Mouse (Mus musculus) neural tube, embryonic 14.5 days (tissue): ENCODE results near the gene Tsc1. TPM values are rescaled to one million over a fixed set of nuclear protein-coding genes. Genes with fewer than 3 reads are reported as not detected.

Experiments
- ATAC-seq: fragments of 200-750 bp; cut with Nextera tagmentation; 2 replicates; pipeline ENCODE4 v1.8.0; 2017; ENCODE audit warnings: low read depth, mild to moderate bottlenecking, moderate TSS enrichment, moderate library complexity
- H3K27ac ChIP-seq: fragments of 300-500 bp; sonication (generic); 2 replicates; pipeline ENCODE4 v1.5.1; 2014; ENCODE audit warnings: low read depth, mild to moderate bottlenecking, control low read depth, low read length, moderate library complexity, mixed read lengths
- H3K27me3 ChIP-seq: fragments of 300-500 bp; sonication (generic); 2 replicates; pipeline ENCODE4 v1.6.1; 2014; ENCODE audit warnings: low read length; ENCODE audit not compliant: control insufficient read depth, insufficient read depth
- H3K36me3 ChIP-seq: fragments of 300-500 bp; sonication (generic); 2 replicates; pipeline ENCODE4 v1.6.1; 2014; ENCODE audit warnings: low read length, mixed read lengths; ENCODE audit not compliant: control insufficient read depth, insufficient read depth
- H3K4me1 ChIP-seq: fragments of 300-500 bp; sonication (generic); 2 replicates; pipeline ENCODE4 v1.6.1; 2014; ENCODE audit warnings: low read length; ENCODE audit not compliant: control insufficient read depth, insufficient read depth
- H3K4me2 ChIP-seq: fragments of 300-500 bp; sonication (generic); 2 replicates; pipeline ENCODE4 v1.6.1; 2014; ENCODE audit warnings: mild to moderate bottlenecking, low read depth, low read length, control low read depth
- H3K4me3 ChIP-seq: fragments of 300-500 bp; sonication (generic); 2 replicates; pipeline ENCODE4 v1.5.1; 2014; ENCODE audit warnings: low read depth, low read length, control low read depth, mixed read lengths
- H3K9ac ChIP-seq: fragments of 300-500 bp; sonication (generic); replicated peaks from 2 replicates; pipeline ENCODE4 v1.6.1; 2014; ENCODE audit warnings: low read depth, mild to moderate bottlenecking, control low read depth, low read length, mixed read lengths
- H3K9me3 ChIP-seq: fragments of 300-500 bp; sonication (generic); 2 replicates; pipeline ENCODE4 v1.6.1; 2016; ENCODE audit warnings: low read length; ENCODE audit not compliant: control insufficient read depth
- WGBS: fragments of 180-500 bp; shearing (Covaris S2); extraction: QIAGEN DNeasy Blood & Tissue Kit; methylation state at CpG from one replicate; pipeline ENCODE4 v1.1.7; 2014; 5-methylcytosine and 5-hydroxymethylcytosine counted together
- polyA plus RNA-seq: library from polyadenylated mRNA; unstranded; fragments of >200 nt; fragmentation: Nextera tagmentation; extraction: Ambion mirVana; gene quantifications from 2 replicates; pipeline ENCODE4 v1.2.1, GENCODE M21; 2014

Gene Tsc1
- polyA plus RNA-seq, 1 experiment from 2014 or later = 32.2 TPM

- ATAC-seq = no peak
- 85% methylated on average over 8 of the region's 8 CpGs for WGBS
- H3K36me3 ChIP-seq = peaks cover 35% of the 10 kb centered on the region
These were observed 15.2 kb downstream of the Tsc1 start for GRCm38 (mm10) chr2:28656216-28656615.

DNA sequence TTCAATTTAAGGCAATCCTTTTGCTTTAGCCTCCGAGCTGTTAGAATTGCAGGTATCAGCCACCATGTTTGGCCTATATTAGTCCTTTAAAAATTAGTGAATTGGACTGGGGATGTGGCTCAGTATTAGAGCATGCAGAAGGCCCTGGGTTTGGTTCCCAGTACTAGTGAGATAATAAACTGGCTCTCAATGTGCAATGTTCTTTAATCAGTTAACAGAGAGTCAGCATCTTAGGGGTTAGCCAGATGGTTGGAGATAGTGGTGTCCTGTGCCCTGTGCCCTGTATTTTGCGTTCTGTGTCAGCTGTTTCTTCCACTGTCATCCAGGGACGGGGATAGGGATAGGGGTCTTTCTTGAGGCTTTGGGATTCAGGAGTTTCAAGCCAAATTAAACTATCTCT lies 21.9 kb downstream of the Tsc1 start:
- Histone ChIP-seq H3K9ac (no peak overlapping the region), H3K4me2 (no peak overlapping the region), H3K9me3 (no peaks in the 10 kb centered on the region), H3K4me1 (no peaks in the 10 kb centered on the region), H3K4me3 (no peak overlapping the region), H3K27me3 (no peaks in the 10 kb centered on the region), H3K27ac (no peak overlapping the region), H3K36me3 (peaks cover 66% of the 10 kb centered on the region)
- no peak for ATAC-seq
- 94% methylated on average over 3 of the region's 3 CpGs for whole genome bisulfite sequencing

More at GRCm38 (mm10) chr2:28656216-28656615, 15.2 kb downstream of the Tsc1 start:
- H3K4me1 ChIP-seq = no peaks in the 10 kb centered on the region
- no peak overlapping the region for H3K4me2 ChIP-seq
- H3K27ac ChIP-seq = no peak overlapping the region
- no peaks in the 10 kb centered on the region for H3K27me3 ChIP-seq
- no peak overlapping the region for H3K9ac ChIP-seq
- H3K9me3 ChIP-seq = no peaks in the 10 kb centered on the region
- no peak overlapping the region for H3K4me3 ChIP-seq

GRCm38 (mm10) chr2:28665818-28666217 lies 24.8 kb downstream of the Tsc1 start:
- no peak overlapping the region for H3K27ac ChIP-seq
- no peaks in the 10 kb centered on the region for H3K9me3 ChIP-seq
- WGBS = 58% methylated on average over 3 of the region's 3 CpGs
- ATAC-seq = no peak
- no peaks in the 10 kb centered on the region for H3K4me1 ChIP-seq
- H3K27me3 ChIP-seq = no peaks in the 10 kb centered on the region
- no peak overlapping the region for H3K9ac ChIP-seq
- H3K36me3 ChIP-seq = peaks cover 57% of the 10 kb centered on the region
- no peak overlapping the region for H3K4me2 ChIP-seq
- H3K4me3 ChIP-seq = no peak overlapping the region

GRCm38 (mm10) chr2:28671438-28671837 lies 30.4 kb downstream of the Tsc1 start:
- ATAC-seq = no peak
- Histone ChIP-seq H3K9ac (no peak overlapping the region), H3K4me1 (no peaks in the 10 kb centered on the region), H3K27me3 (no peaks in the 10 kb centered on the region), H3K27ac (no peak overlapping the region), H3K4me2 (no peak overlapping the region), H3K4me3 (no peak overlapping the region), H3K9me3 (no peaks in the 10 kb centered on the region), H3K36me3 (peaks cover 62% of the 10 kb centered on the region)
- WGBS = 94% methylated on average over 2 of the region's 2 CpGs

DNA sequence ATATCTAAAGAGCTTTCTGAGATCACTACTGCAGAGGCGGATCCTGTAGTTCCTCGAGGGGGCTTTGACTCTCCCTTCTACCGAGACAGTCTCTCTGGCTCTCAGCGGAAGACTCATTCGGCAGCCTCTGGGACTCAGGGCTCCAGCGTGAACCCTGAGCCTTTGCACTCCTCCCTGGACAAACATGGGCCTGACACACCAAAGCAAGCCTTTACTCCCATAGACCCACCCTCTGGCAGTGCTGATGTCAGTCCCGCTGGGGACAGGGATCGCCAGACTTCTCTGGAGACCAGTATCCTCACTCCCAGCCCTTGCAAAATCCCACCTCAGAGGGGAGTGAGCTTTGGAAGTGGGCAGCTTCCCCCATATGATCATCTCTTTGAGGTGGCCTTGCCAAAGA lies 35.0 kb downstream of the Tsc1 start:
- no peak overlapping the region for H3K27ac ChIP-seq
- H3K36me3 ChIP-seq = peaks cover 73% of the 10 kb centered on the region
- H3K27me3 ChIP-seq = no peaks in the 10 kb centered on the region
- no peak for ATAC-seq
- no peaks in the 10 kb centered on the region for H3K9me3 ChIP-seq
- no peaks in the 10 kb centered on the region for H3K4me1 ChIP-seq
- H3K4me3 ChIP-seq = no peak overlapping the region
- H3K4me2 ChIP-seq = no peak overlapping the region
- WGBS = 97% methylated on average over 8 of the region's 8 CpGs
- no peak overlapping the region for H3K9ac ChIP-seq

DNA sequence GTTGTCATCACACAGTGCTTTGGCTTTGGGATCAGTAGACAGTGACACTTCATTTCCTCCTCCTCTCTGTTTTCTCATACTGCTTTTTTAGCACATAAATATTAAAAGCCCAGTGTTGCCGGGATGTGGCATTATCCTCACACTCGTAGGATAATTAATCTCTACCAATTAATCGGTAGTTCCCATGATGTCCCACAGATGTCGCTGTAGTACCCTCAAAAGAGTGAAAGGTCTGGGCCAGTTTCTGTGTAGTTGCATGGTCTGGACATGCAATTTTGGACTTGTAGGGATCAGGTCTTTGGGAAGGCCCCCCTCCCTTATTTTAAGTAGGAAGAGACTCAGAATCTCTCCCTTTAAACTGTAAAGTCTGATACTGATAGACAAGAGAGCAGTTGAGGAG lies 39.7 kb downstream of the Tsc1 start:
- no peak overlapping the region for H3K4me2 ChIP-seq
- no peak overlapping the region for H3K9ac ChIP-seq
- no peak overlapping the region for H3K27ac ChIP-seq
- H3K4me3 ChIP-seq = no peak overlapping the region
- no peaks in the 10 kb centered on the region for H3K9me3 ChIP-seq
- H3K4me1 ChIP-seq = no peaks in the 10 kb centered on the region
- no peaks in the 10 kb centered on the region for H3K27me3 ChIP-seq
- ATAC-seq = no peak
- H3K36me3 ChIP-seq = peaks cover 85% of the 10 kb centered on the region
- 30% methylated on average over 4 of the region's 4 CpGs for WGBS

GRCm38 (mm10) chr2:28681718-28682117 lies 40.7 kb downstream of the Tsc1 start:
- no peaks in the 10 kb centered on the region for H3K9me3 ChIP-seq
- H3K4me3 ChIP-seq = no peak overlapping the region
- H3K9ac ChIP-seq = no peak overlapping the region
- peaks cover 85% of the 10 kb centered on the region for H3K36me3 ChIP-seq
- H3K4me1 ChIP-seq = no peaks in the 10 kb centered on the region
- H3K27me3 ChIP-seq = no peaks in the 10 kb centered on the region
- whole genome bisulfite sequencing = 88% methylated on average over 4 of the region's 4 CpGs
- no peak overlapping the region for H3K27ac ChIP-seq
- no peak for ATAC-seq
- H3K4me2 ChIP-seq = no peak overlapping the region

DNA sequence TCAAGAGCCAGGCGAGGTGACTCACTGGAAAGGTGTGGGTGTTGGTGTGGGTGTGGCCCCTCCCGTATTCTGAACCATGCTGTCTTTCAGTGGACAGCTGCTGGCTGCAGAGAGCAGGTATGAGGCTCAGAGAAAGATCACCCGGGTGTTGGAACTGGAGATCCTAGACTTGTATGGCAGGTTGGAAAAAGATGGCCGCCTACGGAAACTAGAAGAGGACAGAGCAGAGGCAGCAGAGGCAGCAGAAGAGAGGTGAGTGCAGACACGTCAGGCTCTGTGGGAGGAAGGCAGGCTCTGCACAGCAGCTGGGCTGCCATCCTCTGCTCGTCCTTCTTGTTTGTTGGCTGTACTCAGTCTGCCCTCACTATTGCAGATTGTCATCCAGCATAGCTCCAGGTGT lies 44.9 kb downstream of the Tsc1 start:
- no peak overlapping the region for H3K27ac ChIP-seq
- H3K4me1 ChIP-seq = no peaks in the 10 kb centered on the region
- no peak overlapping the region for H3K4me2 ChIP-seq
- no peak overlapping the region for H3K4me3 ChIP-seq
- H3K9ac ChIP-seq = no peak overlapping the region
- H3K27me3 ChIP-seq = no peaks in the 10 kb centered on the region
- H3K36me3 ChIP-seq = peaks cover 69% of the 10 kb centered on the region
- WGBS = 92% methylated on average over 7 of the region's 7 CpGs
- ATAC-seq = no peak
- H3K9me3 ChIP-seq = no peaks in the 10 kb centered on the region

- no peak overlapping the region for H3K9ac ChIP-seq
- WGBS = 33% methylated on average over 3 of the region's 3 CpGs
- no peaks in the 10 kb centered on the region for H3K4me1 ChIP-seq
- no peaks in the 10 kb centered on the region for H3K27me3 ChIP-seq
- H3K4me2 ChIP-seq = no peak overlapping the region
- no peak overlapping the region for H3K4me3 ChIP-seq
- no peak for ATAC-seq
- no peaks in the 10 kb centered on the region for H3K9me3 ChIP-seq
- peaks cover 47% of the 10 kb centered on the region for H3K36me3 ChIP-seq
- H3K27ac ChIP-seq = no peak overlapping the region
These were observed 47.4 kb downstream of the Tsc1 start for GRCm38 (mm10) chr2:28688431-28688830.

DNA sequence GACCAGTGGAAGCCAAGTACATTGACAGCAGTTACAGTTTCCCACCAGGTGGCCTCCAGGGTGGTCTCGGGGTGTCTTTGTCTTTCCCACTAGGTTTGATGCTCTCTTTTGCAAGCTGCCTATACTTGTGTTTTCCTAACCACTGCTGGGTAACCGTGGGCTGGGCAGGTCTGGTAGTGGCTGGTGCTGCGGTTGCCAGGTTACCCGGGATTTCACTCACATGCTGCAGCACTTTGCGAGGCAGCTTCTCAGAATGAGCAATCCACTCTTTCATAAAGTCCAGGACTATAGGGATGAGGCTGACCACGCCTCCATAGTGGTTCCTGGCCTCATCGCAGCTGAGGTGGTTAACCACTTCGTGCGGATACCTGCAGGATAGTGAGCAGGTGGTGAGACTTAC lies 51.7 kb downstream of the Tsc1 start:
- Histone ChIP-seq H3K27ac (no peak overlapping the region), H3K4me3 (no peak overlapping the region), H3K9ac (no peak overlapping the region), H3K4me1 (no peaks in the 10 kb centered on the region), H3K9me3 (no peaks in the 10 kb centered on the region), H3K27me3 (no peaks in the 10 kb centered on the region), H3K4me2 (no peak overlapping the region), H3K36me3 (peaks cover 5% of the 10 kb centered on the region)
- ATAC-seq = no peak
- WGBS = 72% methylated on average over 9 of the region's 9 CpGs
